Mouse (Mus musculus): ENCODE results near the gene Srarp.

Srarp gene

DNA sequence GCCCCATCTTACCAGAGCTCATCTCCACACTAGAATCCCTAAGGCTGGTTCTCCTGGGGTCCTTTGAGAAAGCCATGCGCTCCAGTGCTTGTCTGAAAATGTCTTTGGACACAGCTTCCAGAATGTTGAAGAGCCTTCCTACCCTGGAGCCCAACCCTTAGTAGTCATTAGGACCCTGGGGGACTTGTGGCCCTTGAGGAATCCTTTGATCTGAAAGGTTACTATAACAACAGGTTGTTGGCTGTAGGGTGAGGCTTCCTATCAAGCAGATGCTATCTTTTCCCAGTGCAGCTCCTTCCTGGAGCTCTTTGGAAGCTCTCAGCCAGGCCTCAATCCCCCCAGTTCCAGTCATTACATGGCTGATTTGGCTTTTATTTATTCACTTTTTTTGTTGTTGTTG lies at the start of gene Srarp:
Srarp (minus strand) TSS at position 132 of the 400 bp plus-strand sequence.
- DNase-seq (ENCODE audit: low spot score in 2 of 2) = no peak

GRCm38 (mm10) chr4:141484071-141484470 lies 48.2 kb upstream of the Srarp start:
- no peak for DNase-seq (ENCODE audit: low spot score in 2 of 2)

DNA sequence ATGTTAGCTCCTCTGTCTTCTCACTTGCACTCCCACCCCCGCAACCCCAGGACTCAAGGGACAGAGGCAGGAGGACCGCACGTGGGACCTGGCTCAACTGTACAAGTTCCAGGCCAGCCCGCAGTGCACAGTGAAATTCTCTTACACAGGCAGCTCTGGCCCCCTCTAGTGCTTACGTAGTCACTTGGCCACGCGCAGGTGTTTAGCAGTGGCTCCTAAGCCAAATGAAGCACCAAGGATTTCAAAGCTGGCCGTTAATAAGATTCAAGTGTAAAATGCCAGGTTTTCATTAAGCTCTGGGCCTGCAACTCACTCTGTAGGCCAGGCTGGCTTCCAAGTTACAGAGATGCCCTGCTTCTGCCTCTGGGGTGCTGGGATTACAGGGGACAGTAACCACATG lies 43.5 kb upstream of the Srarp start:
- no peak for DNase-seq (ENCODE audit: low spot score in 2 of 2)

- DNase-seq (ENCODE audit: low spot score in 2 of 2) = no peak
These were observed 42.9 kb upstream of the Srarp start for GRCm38 (mm10) chr4:141478794-141479193.

GRCm38 (mm10) chr4:141478225-141478624 lies 42.3 kb upstream of the Srarp start:
- no peak for DNase-seq (ENCODE audit: low spot score in 2 of 2)

DNA sequence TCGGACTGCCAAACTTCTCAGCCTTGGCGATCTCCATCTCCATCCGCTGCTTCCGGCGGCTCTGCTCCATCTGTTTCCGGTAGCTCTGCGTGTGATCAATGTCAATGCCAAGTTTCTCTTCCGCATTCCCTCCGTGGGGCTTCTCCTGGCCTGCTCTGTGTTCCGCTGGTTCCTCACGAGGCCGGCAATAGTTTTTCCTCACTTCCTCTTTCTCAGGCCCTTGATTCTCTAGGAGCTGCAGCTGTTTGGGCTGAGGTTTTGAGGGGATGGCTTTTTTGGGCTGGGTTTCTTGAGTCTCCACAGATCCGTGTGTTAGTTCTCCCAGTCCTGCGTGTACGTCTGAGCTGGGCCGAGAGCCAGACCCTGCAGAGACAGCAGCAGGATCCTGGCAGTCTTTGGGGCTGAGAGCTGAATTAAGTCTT lies 41.8 kb upstream of the Srarp start:
- DNase-seq (ENCODE audit: low spot score in 2 of 2) = no peak

DNA sequence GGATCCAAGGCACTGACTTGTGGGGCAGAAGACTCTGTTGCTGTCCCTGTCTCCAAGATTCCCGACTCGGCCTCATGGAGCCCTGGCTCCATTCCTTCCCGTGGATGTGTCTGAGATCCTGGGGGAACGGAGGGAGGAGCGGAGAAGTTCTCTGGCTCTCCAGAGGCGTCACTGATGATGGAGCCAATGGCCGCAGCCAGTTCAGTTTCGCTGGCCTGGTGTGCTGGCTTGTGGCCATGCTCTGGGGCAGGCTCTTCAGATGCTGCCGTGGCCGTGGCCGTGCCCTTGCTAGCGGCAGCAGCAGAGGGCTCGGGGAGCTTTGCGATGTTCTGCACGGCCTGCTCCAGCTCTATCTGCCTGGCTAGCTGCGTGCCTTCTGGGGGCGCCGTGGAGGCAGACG lies 38.5 kb upstream of the Srarp start:
- DNase-seq (ENCODE audit: low spot score in 2 of 2) = no peak

- DNase-seq (ENCODE audit: low spot score in 2 of 2) = no peak
These were observed 36.9 kb upstream of the Srarp start for GRCm38 (mm10) chr4:141472641-141473321.

DNA sequence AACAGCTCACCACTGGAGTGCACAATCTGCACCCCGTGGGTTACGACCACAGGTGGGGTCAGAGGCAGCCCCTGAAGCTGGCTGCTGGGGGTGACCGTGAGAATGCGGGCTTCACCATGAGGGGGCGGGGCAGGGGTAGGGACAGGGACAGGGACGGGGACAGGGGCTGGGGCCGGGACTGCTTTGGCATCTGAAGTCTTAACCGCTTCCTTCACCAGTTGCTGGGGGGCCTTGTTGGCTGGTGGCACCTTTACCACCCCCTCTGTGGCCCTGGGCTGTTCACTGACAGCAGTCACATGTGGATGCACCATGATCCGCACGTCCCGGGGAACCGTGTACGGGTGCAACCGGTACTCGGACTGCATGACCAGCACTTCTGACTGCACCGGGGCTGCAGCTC lies 35.6 kb upstream of the Srarp start:
- DNase-seq (ENCODE audit: low spot score in 2 of 2) = no peak

DNA sequence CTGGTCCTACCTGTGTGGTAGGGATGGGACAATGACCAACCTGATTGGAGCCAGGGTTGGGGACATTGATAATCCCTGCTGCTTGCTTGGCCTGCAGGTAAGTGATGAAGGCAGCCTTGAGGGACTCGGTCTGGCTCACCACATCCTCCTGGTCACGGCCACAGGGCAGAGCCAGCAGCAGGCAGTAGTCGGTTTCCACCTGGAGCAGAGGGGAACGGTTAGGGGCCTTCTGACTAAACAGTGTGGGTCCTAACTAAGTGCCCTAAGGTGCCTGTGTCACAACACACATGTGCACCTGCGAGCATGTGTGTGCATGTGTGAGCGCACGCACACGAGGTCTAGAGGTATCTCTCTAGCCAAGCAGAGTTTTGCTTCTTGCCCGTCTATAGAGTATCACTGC lies 33.4 kb upstream of the Srarp start:
- no peak for DNase-seq (ENCODE audit: low spot score in 2 of 2)

DNA sequence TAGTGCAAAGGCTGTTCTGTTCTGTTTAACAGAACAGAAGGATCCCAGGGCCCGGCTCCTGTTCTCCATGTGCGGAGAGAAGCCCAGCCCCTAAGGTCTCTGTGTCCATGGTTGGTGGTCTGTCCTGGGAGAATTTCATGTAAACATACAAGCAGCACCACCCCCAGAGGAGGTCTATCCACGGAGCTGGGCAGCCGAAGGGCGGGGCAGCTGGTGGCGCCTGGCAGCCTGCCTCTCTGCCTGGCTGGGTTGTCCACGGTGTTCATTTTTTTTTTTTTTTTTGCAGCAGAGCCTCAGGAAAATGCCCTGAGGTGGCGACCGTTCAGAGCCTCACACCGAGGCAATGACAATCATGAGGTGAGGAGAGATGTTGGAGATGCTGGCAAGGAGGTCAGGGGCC lies 32.7 kb upstream of the Srarp start:
- no peak for DNase-seq (ENCODE audit: low spot score in 2 of 2)

GRCm38 (mm10) chr4:141467581-141467927 lies 31.6 kb upstream of the Srarp start:
- no peak for DNase-seq (ENCODE audit: low spot score in 2 of 2)

DNA sequence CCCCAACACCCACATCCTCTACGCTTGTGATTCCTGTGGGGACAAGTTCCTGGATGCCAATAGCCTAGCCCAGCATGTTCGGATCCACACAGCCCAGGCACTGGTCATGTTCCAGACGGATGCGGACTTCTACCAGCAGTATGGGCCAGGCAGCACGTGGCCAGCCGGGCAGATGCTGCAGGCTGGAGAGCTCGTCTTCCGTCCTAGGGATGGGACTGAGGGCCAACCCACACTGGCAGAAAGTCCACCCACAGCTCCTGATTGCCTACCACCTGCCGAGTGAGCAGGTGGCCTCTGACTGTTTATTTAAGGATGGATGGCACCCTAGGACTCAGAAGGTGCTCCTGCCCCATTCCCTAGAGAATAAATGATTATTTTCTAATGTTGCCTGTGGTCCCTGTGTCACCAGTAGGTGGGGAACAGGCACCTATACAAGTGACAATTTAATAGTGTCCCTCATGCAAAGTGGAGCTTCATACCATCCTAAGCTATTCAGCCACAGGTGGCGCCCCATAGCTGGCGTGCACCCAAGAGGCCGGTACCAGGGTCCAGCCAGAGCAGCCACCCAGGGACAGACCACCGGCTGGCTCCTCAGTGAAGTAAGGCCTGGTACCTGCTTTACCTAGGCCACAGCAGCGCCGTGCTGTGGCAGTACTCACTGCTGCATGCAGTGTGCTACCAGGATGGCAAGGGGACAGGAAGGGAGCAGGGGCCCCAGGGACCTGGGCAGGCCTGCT lies 31.1 kb upstream of the Srarp start:
- no peak for DNase-seq (ENCODE audit: low spot score in 2 of 2)

DNA sequence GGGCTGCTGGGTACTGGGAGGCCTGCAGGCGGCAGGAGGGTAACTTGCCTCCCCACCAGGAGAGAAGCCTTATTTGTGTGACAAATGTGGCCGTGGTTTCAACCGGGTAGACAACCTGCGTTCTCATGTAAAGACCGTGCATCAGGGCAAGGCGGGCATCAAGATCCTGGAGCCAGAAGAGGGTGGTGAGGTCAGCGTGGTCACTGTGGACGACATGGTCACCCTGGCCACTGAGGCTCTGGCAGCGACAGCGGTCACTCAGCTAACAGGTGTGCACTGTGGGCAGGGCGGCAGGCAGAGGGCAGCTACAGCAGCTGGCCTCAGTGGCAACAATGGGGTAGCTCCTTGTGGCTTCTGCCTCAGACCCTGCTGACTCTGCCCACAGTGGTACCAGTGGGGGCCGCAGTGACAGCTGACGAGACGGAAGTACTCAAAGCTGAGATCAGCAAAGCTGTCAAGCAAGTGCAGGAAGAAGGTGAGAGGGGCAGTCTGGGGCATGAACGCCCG lies 30.4 kb upstream of the Srarp start:
- DNase-seq (ENCODE audit: low spot score in 2 of 2) = no peak

GRCm38 (mm10) chr4:141465512-141466288 lies 29.8 kb upstream of the Srarp start:
- no peak for DNase-seq (ENCODE audit: low spot score in 2 of 2)

GRCm38 (mm10) chr4:141464722-141465121 lies 28.8 kb upstream of the Srarp start:
- DNase-seq (ENCODE audit: low spot score in 2 of 2) = no peak

DNA sequence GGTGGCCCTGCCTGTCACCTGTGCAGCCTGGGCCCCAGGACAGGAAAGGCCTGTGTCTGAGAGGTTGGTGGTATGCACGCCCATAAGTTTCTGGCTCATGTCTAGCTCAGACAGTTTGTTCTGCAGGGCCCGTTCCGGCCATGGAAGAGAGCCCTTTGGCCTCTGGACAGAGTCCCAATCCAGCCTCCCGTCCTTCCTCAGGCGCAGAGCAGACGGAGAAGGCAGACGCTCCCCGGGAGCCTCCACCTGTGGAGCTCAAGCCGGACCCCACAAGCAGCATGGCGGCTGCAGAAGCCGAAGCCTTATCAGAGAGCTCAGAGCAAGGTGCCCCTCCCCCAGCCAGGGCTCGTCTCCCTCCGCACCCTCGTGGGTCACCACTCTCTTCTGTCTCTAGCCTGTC lies 27.6 kb upstream of the Srarp start:
- no peak for DNase-seq (ENCODE audit: low spot score in 2 of 2)

DNA sequence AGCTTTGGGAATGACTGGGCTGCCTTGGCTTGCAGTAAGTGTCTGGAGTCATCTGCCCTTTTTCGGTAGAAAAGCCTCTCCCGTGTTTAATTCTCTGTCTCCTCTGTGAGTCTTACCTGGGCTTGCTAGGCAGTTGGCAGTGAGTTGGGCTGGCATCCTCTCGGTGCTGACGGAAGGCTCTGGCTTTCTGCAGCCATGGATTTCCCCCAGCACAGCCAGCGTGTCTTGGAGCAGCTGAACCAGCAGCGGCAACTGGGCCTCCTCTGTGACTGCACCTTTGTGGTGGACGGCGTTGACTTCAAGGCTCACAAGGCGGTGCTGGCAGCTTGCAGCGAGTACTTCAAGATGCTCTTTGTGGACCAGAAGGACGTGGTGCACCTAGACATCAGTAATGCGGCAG lies 25.7 kb upstream of the Srarp start:
- no peak for DNase-seq (ENCODE audit: low spot score in 2 of 2)

- DNase-seq (ENCODE audit: low spot score in 2 of 2) = no peak
These were observed 25.2 kb upstream of the Srarp start for GRCm38 (mm10) chr4:141461088-141461487.

DNA sequence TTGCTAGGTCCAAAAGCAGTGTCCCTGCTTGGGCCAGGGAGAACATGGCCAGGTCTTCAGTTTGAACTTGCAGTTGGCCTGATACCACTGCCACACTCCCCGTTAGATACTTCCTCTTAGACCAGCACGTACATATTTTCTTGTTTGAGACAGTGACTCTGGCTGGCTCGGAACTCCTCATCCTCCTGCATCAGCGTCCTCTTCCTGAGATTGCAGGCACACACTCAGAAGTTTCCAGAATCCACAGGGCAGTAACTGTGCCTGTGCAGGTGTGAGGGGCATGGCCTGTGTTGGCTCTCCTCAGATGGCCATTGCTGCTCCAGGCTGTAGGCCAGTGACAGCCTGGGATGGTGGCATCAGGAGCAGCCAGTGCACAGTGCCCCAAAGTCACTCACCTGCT lies 24.6 kb upstream of the Srarp start:
- no peak for DNase-seq (ENCODE audit: low spot score in 2 of 2)

DNA sequence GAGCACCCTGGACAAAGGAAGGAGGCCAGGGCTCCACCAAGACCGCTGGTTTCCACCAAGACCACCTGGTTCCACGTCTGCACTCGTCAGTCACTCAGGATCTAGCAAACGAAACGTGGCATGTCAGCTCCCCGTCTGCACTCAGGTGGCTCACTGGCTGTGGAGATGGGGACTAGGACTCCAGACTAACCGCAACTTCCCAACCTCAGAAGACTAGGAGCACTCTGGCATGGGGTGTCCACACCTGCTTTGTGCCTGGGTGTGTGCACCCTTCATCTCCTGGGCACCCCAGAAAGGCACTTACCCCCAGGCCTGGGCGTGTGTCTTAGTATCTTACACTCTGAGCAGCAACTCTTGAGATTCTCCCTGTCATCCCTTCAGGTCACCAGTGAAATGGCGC lies 23.9 kb upstream of the Srarp start:
- no peak for DNase-seq (ENCODE audit: low spot score in 2 of 2)

DNA sequence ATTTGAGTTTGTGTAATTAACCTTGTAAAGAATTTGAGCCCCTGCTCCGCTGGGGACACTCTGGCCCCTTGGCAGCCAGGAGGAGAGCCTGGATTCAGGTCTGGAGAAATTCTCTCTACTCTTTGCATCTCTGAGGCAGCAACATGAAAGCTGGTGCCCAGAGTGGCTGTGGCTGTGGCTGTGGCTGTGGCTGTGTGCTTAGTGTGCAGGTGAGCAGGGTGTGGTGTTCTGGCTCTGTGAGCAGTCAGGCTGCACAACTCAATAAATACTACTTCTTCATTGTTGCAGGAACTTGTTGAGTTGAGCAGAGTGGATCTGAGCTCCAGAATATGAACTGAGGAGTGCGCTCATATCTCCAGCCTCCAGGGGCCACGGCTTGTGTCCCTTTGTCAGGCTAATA lies 23.0 kb upstream of the Srarp start:
- no peak for DNase-seq (ENCODE audit: low spot score in 2 of 2)

GRCm38 (mm10) chr4:141458236-141458635 lies 22.3 kb upstream of the Srarp start:
- no peak for DNase-seq (ENCODE audit: low spot score in 2 of 2)
